Mouse (Mus musculus) CH12.LX (cell line): ENCODE results near the gene Cep63. TPM values are rescaled to one million over a fixed set of nuclear protein-coding genes. Genes with fewer than 3 reads are reported as not detected.

ENCODE experiments used
- DNase-seq: peaks from one replicate; pipeline ENCODE4 v3.0.0-alpha.2; 2013; ENCODE audit errors: extremely low read depth
- H3K27ac ChIP-seq: 2 replicates; pipeline ENCODE4 v1.5.1; 2012; ENCODE audit warnings: low read depth, mild to moderate bottlenecking, control low read depth, moderate library complexity; ENCODE audit not compliant: insufficient read depth
- H3K27me3 ChIP-seq: replicated peaks from 2 replicates; pipeline ENCODE3; 2012; ENCODE audit warnings: inconsistent platforms
- H3K36me3 ChIP-seq, 2 experiments: replicated peaks in 1 of 2; 2 replicates each; pipeline versions ENCODE3 to v1.6.1; 2012; ENCODE audit warnings: inconsistent platforms in 1 of 2, low read length in 1 of 2, mild to moderate bottlenecking in 1 of 2, mixed read lengths in 1 of 2, moderate library complexity in 1 of 2; ENCODE audit not compliant: control insufficient read depth in 1 of 2, insufficient read depth in 1 of 2
- H3K4me1 ChIP-seq, 2 experiments: 2 replicates each; pipeline ENCODE4 v1.6.1; 2012; ENCODE audit warnings: inconsistent platforms in 1 of 2, moderate library complexity in 1 of 2; ENCODE audit not compliant: insufficient read depth in 2 of 2, control insufficient read depth in 1 of 2
- H3K4me2 ChIP-seq: 2 replicates; pipeline ENCODE4 v1.6.1; 2012; ENCODE audit warnings: low read depth, mild to moderate bottlenecking, control low read depth; ENCODE audit not compliant: poor library complexity, insufficient read depth, severe bottlenecking
- H3K4me3 ChIP-seq, 3 experiments: fragments of 150-350 bp in 1 of 3; sonication (generic) in 1 of 3; replicated peaks in 1 of 3; 2 replicates each; pipeline versions ENCODE3 to v1.5.1; 2011 to 2012; ENCODE audit warnings: low read depth in 2 of 3, low read length in 2 of 3, mild to moderate bottlenecking in 2 of 3, moderate library complexity in 2 of 3, control low read depth in 1 of 3, improper control_type of control experiment in 1 of 3, inconsistent platforms in 1 of 3, mixed read lengths in 1 of 3; ENCODE audit not compliant: poor library complexity in 1 of 3
- H3K79me2 ChIP-seq: replicated peaks from 2 replicates; pipeline ENCODE4 v1.6.1; 2012; ENCODE audit warnings: mild to moderate bottlenecking, moderate library complexity; ENCODE audit not compliant: control insufficient read depth, poor library complexity, insufficient read depth, severe bottlenecking; ENCODE audit errors: extremely low read depth
- H3K9ac ChIP-seq: 2 replicates; pipeline ENCODE4 v1.6.1; 2012; ENCODE audit warnings: low read depth, mild to moderate bottlenecking, control low read depth, moderate library complexity; ENCODE audit not compliant: insufficient read depth
- H3K9me3 ChIP-seq: replicated peaks from 2 replicates; pipeline ENCODE3; 2012; ENCODE audit warnings: low read length, inconsistent platforms, mixed read lengths
- BHLHE40 ChIP-seq: IDR thresholded peaks from 2 replicates; pipeline ENCODE4 v1.6.1; 2011; ENCODE audit warnings: mild to moderate bottlenecking, low read depth, low read length, improper control_type of control experiment
- CHD1 ChIP-seq: IDR thresholded peaks from 2 replicates; pipeline ENCODE4 v1.6.1; 2012; ENCODE audit warnings: low read depth, low read length, improper control_type of control experiment, inconsistent platforms
- CTCF ChIP-seq, 2 experiments: IDR thresholded peaks in 1 of 2; conservative IDR thresholded peaks in 1 of 2; 2 replicates each; pipeline ENCODE4 v1.5.1; 2011 to 2012; ENCODE audit warnings: low read depth in 2 of 2, low read length in 2 of 2, improper control_type of control experiment in 1 of 2, inconsistent platforms in 1 of 2, mild to moderate bottlenecking in 1 of 2, moderate library complexity in 1 of 2
- ELF1 ChIP-seq: IDR thresholded peaks from 2 replicates; pipeline ENCODE4 v1.6.1; 2014; ENCODE audit warnings: low read depth, mild to moderate bottlenecking, inconsistent platforms, low read length, improper control_type of control experiment
- EP300 ChIP-seq: IDR thresholded peaks from 2 replicates; pipeline ENCODE4 v1.6.1; 2011; ENCODE audit warnings: low read length, improper control_type of control experiment
- ETS1 ChIP-seq: conservative IDR thresholded peaks from 2 replicates; pipeline ENCODE4 v1.6.1; 2012; ENCODE audit warnings: low read depth, mild to moderate bottlenecking, inconsistent platforms, low read length, improper control_type of control experiment, moderate library complexity
- GABPA ChIP-seq: IDR thresholded peaks from 2 replicates; pipeline ENCODE4 v1.6.1; 2012; ENCODE audit warnings: low read depth, low read length, improper control_type of control experiment, inconsistent platforms; ENCODE audit not compliant: insufficient replicate concordance
- HCFC1 ChIP-seq: IDR thresholded peaks from 2 replicates; pipeline ENCODE4 v1.6.1; 2012; ENCODE audit warnings: low read depth, mild to moderate bottlenecking, inconsistent platforms, low read length, improper control_type of control experiment
- JUND ChIP-seq: conservative IDR thresholded peaks from 2 replicates; pipeline ENCODE4 v1.6.1; 2011; ENCODE audit warnings: low read depth, low read length, improper control_type of control experiment
- MAFK ChIP-seq: IDR thresholded peaks from 2 replicates; pipeline ENCODE4 v1.6.1; 2011; ENCODE audit warnings: low read length, improper control_type of control experiment; ENCODE audit not compliant: insufficient replicate concordance
- MAZ ChIP-seq: IDR thresholded peaks from 2 replicates; pipeline ENCODE4 v1.6.1; 2012; ENCODE audit warnings: low read depth, mild to moderate bottlenecking, inconsistent platforms, low read length, improper control_type of control experiment, moderate library complexity
- MEF2A ChIP-seq: IDR thresholded peaks from 2 replicates; pipeline ENCODE4 v1.6.1; 2014; ENCODE audit warnings: low read depth, mild to moderate bottlenecking, inconsistent platforms, low read length, improper control_type of control experiment, borderline replicate concordance
- MXI1 ChIP-seq: IDR thresholded peaks from 2 replicates; pipeline ENCODE4 v1.6.1; 2011; ENCODE audit warnings: mild to moderate bottlenecking, low read depth, low read length, improper control_type of control experiment
- NELFE ChIP-seq: IDR thresholded peaks from 2 replicates; pipeline ENCODE4 v1.6.1; 2011; ENCODE audit warnings: low read depth, low read length, improper control_type of control experiment
- NRF1 ChIP-seq: IDR thresholded peaks from 2 replicates; pipeline ENCODE4 v1.6.1; 2014; ENCODE audit warnings: low read depth, mild to moderate bottlenecking, inconsistent platforms, low read length, improper control_type of control experiment, moderate library complexity
- PAX5 ChIP-seq: IDR thresholded peaks from 2 replicates; pipeline ENCODE4 v1.6.1; 2012; ENCODE audit warnings: low read length, inconsistent platforms, mixed read lengths
- POLR2A ChIP-seq: IDR thresholded peaks from 2 replicates; pipeline ENCODE4 v1.6.1; 2011; ENCODE audit warnings: low read depth, mild to moderate bottlenecking, improper control_type of control experiment, low read length
- RAD21 ChIP-seq: IDR thresholded peaks from 2 replicates; pipeline ENCODE4 v1.6.1; 2011; ENCODE audit warnings: low read depth, mild to moderate bottlenecking, low read length, improper control_type of control experiment, moderate library complexity
- RCOR1 ChIP-seq: conservative IDR thresholded peaks from 2 replicates; pipeline ENCODE4 v1.6.1; 2012; ENCODE audit warnings: low read depth, mild to moderate bottlenecking, inconsistent platforms, low read length, improper control_type of control experiment
- SIN3A ChIP-seq: IDR thresholded peaks from 2 replicates; pipeline ENCODE4 v1.6.1; 2012; ENCODE audit warnings: low read length, improper control_type of control experiment, inconsistent platforms
- SMC3 ChIP-seq: IDR thresholded peaks from 2 replicates; pipeline ENCODE4 v1.6.1; 2011; ENCODE audit warnings: low read depth, low read length, improper control_type of control experiment
- TBP ChIP-seq: conservative IDR thresholded peaks from 2 replicates; pipeline ENCODE4 v1.6.1; 2011; ENCODE audit warnings: low read depth, low read length, improper control_type of control experiment
- USF1 ChIP-seq: IDR thresholded peaks from 2 replicates; pipeline ENCODE4 v1.6.1; 2014; ENCODE audit warnings: low read depth, mild to moderate bottlenecking, inconsistent platforms, low read length, improper control_type of control experiment
- USF2 ChIP-seq: conservative IDR thresholded peaks from 2 replicates; pipeline ENCODE4 v1.6.1; 2011; ENCODE audit warnings: low read depth, low read length, improper control_type of control experiment
- ZC3H11A ChIP-seq: IDR thresholded peaks from 2 replicates; pipeline ENCODE4 v1.6.1; 2012; ENCODE audit warnings: low read depth, mild to moderate bottlenecking, inconsistent platforms, low read length, improper control_type of control experiment
- ZMIZ1 ChIP-seq: IDR thresholded peaks from 2 replicates; pipeline ENCODE4 v1.6.1; 2012; ENCODE audit warnings: low read depth, mild to moderate bottlenecking, inconsistent platforms, low read length, improper control_type of control experiment
- ZNF384 ChIP-seq: IDR thresholded peaks from 2 replicates; pipeline ENCODE4 v1.6.1; 2012; ENCODE audit warnings: low read depth, low read length, improper control_type of control experiment, inconsistent platforms
- dilution Hi-C: fragments of 300-500 bp; cut with MboI; formaldehyde crosslinking; loops from 2 replicates; pipeline ENCODE4 v1.14.3; 2020; ENCODE audit warnings: low sequenced_read_pairs; ENCODE audit not compliant: extremely low pct_unique_long_range_greater_than_20kb, extremely low pct_ligation_motif_present
- in situ Hi-C: fragments of 300-500 bp; cut with MboI; formaldehyde crosslinking; loops from 3 replicates; pipeline ENCODE4 v1.14.3; 2019; ENCODE audit warnings: low sequenced_read_pairs, low pct_ligation_motif_present, low pct_unique_long_range_greater_than_20kb, mixed read lengths
- polyA plus RNA-seq: library from polyadenylated mRNA; unstranded; fragments of >175 nt; gene quantifications from 2 replicates; pipeline ENCODE4 v1.2.1, GENCODE M21; 2012; ENCODE audit warnings: low read depth; ENCODE audit not compliant: insufficient read length
- total RNA-seq, 2 experiments: library from RNA; depleted of rRNA; stranded (reverse); fragments of 300-350 nt in 1 of 2; fragments of >200 nt in 1 of 2; gene quantifications; 2 replicates each; pipeline ENCODE4 v1.2.3; 2012 to 2014

Cep63 gene
- total and polyA plus RNA-seq, 3 experiments = 18.7 to 45.6 (median 27.3) TPM

GRCm38 (mm10) chr9:102615071-102615470 lies 11.3 kb downstream of the Cep63 start:
- Histone ChIP-seq H3K27me3 (no peaks in the 10 kb centered on the region), H3K79me2 (no peaks in the 10 kb centered on the region), H3K9ac (no peak overlapping the region), H3K36me3 (peaks cover 21 to 54% of the 10 kb centered on the region in 2 experiments), H3K4me1 (peaks cover 0 to 59% of the 10 kb centered on the region in 2 experiments; a peak in 2 of 4 replicates), H3K4me3 (no peak overlapping the region), H3K9me3 (no peaks in the 10 kb centered on the region), H3K4me2 (no peak overlapping the region), H3K27ac (0 out of 2 replicates have a peak overlapping the region, but pooled peaks have one; percentile 28)
- in situ Hi-C loops = no loop called here
- dilution Hi-C loops = no loop called here
- no peak for DNase-seq
- TF ChIP-seq ELF1 = no peak
- no peak for TF ChIP-seq USF1
- no peak for TF ChIP-seq POLR2A
- TF ChIP-seq TBP = no peak
- TF ChIP-seq ZMIZ1 = no peak
- no peak for TF ChIP-seq HCFC1
- TF ChIP-seq BHLHE40 = no peak
- TF ChIP-seq USF2 = no peak
- TF ChIP-seq NRF1 = no peak
- TF ChIP-seq GABPA = no peak
- no peak for TF ChIP-seq EP300
- TF ChIP-seq MXI1 = no peak
- no peak for TF ChIP-seq SIN3A
- no peak for TF ChIP-seq MAFK
- TF ChIP-seq NELFE = no peak
- no peak for TF ChIP-seq RCOR1
- no peak for TF ChIP-seq ZC3H11A

GRCm38 (mm10) chr9:102609221-102609620 lies 17.1 kb downstream of the Cep63 start:
- no peak overlapping the region for H3K4me2 ChIP-seq
- no peak overlapping the region for H3K27ac ChIP-seq
- no peak overlapping the region for H3K4me3 ChIP-seq
- TF ChIP-seq PAX5 = no peak
- TF ChIP-seq MAFK = no peak
- TF ChIP-seq RCOR1 = no peak
- no peak for TF ChIP-seq ZNF384
- TF ChIP-seq NELFE = no peak
- TF ChIP-seq MXI1 = no peak
- no peak for TF ChIP-seq CTCF (conservative IDR thresholded peaks at IDR 0.05 in 1 of 2, IDR thresholded peaks at IDR 0.05 in 1 of 2; ENCODE audit: low read depth in 2 of 2, low read length in 2 of 2)
- TF ChIP-seq USF1 = no peak
- no peak for TF ChIP-seq CHD1
- TF ChIP-seq SIN3A = no peak
- no peak for TF ChIP-seq BHLHE40
- no peak for TF ChIP-seq ETS1
- no peak for TF ChIP-seq TBP
- TF ChIP-seq RAD21 = no peak
- no peak for TF ChIP-seq JUND
- TF ChIP-seq SMC3 = no peak
- no peak for TF ChIP-seq GABPA
- no peak for TF ChIP-seq MAZ
- no peak for TF ChIP-seq MEF2A
- H3K4me1 ChIP-seq = peaks cover 0 to 10% of the 10 kb centered on the region in 2 experiments; a peak in 1 of 4 replicates
- peaks cover 22 to 60% of the 10 kb centered on the region in 2 experiments for H3K36me3 ChIP-seq
- H3K9ac ChIP-seq = no peak overlapping the region
- H3K27me3 ChIP-seq = no peaks in the 10 kb centered on the region
- no peak for DNase-seq
- in situ Hi-C loops (no loop called here), dilution Hi-C loops (no loop called here)
- no peaks in the 10 kb centered on the region for H3K79me2 ChIP-seq
- H3K9me3 ChIP-seq = no peaks in the 10 kb centered on the region
